Mouse (Mus musculus) lung, adult 2 months (tissue): ENCODE results near the gene Adamts17.

ENCODE experiments used
- CTCF ChIP-seq: fragments of 200-500 bp; IDR thresholded peaks from 2 replicates; pipeline ENCODE4 v1.5.1; 2011; ENCODE audit warnings: mild to moderate bottlenecking, low read length, control low read depth; ENCODE audit not compliant: insufficient read depth
- POLR2A ChIP-seq: fragments of 200-500 bp; IDR thresholded peaks from 2 replicates; pipeline ENCODE4 v1.6.1; 2011; ENCODE audit warnings: low read depth, mild to moderate bottlenecking, control low read depth, low read length, borderline replicate concordance; ENCODE audit errors: extremely low read depth

GRCm38 (mm10) chr7:66929263-66929662 lies 89.7 kb downstream of the Adamts17 start:
- TF ChIP-seq POLR2A (no peak), CTCF (no peak)
